Mouse (Mus musculus) T-helper 2 cell (primary cell): ENCODE measurements around the gene Senp7.
"Not testable (repeated sequence)": the region's sequence is repeated elsewhere in the genome, so short reads cannot be mapped to it uniquely, and the experiment has no call there.

ENCODE experiments used
- in situ Hi-C: fragments of 300-600 bp; cut with MboI, MseI; formaldehyde crosslinking; loops from one replicate; pipeline ENCODE4 v1.15.1; 2025; ENCODE audit warnings: high pct_unique_total_duplicates

Senp7 gene

DNA sequence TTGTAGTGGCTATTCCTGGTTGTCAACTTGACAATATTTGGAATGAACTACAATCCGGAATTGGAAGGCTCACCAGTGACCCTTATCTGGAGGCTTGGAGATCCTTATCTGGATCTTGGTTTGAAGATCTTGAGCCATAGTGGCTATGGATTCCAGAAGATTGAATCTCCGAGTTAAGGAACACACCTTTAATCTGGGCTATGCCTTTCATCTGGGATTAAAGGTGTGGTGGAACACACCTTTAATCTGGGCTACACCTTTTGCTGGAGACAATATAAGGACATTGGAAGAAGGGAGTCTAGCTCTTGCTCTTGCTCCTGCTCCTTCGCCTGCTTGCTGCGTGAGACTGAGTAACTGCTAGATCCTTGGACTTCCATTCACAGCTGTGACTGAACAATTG, at the start of gene Senp7:
Senp7 (plus strand) TSS at position 301 of the 400 bp plus-strand sequence.
- in situ Hi-C loops, result not testable (repeated sequence)

DNA sequence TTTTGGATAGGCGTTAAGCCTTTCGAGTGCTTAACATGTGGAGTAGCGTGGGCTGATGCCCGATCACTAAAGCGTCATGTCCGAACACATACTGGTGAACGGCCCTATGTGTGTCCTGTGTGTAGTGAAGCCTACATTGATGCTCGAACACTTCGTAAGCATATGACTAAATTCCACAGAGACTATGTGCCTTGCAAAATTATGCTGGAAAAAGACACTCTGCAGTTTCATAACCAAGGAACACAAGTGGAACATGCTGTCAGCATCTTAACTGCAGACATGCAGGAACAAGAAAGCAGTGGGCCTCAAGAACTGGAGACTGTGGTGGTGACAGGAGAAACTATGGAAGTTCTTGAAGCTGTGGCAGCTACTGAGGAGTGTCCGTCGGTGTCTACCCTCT, 41.3 kb upstream of the Senp7 start:
- in situ Hi-C loops, result no loop called here

DNA sequence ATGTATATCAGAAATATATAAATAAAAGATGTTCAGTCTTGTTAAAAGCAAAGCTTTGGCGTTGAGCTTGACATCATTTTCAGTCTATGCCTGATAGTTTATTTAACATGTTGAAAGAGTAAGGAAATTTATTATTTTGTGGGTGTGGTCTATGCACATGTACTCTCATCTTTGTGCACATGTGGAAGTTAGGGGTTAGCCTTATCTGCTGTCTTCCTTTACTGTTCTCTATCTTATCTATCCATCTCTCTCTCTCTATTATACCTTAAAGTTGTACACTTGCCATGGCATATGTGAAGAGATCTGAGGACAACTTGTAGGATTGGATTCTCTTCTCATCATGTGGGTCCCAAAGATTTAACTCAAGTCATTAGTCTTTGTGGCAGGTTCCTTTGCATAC, 39.3 kb upstream of the Senp7 start:
- in situ Hi-C loops, result no loop called here

DNA sequence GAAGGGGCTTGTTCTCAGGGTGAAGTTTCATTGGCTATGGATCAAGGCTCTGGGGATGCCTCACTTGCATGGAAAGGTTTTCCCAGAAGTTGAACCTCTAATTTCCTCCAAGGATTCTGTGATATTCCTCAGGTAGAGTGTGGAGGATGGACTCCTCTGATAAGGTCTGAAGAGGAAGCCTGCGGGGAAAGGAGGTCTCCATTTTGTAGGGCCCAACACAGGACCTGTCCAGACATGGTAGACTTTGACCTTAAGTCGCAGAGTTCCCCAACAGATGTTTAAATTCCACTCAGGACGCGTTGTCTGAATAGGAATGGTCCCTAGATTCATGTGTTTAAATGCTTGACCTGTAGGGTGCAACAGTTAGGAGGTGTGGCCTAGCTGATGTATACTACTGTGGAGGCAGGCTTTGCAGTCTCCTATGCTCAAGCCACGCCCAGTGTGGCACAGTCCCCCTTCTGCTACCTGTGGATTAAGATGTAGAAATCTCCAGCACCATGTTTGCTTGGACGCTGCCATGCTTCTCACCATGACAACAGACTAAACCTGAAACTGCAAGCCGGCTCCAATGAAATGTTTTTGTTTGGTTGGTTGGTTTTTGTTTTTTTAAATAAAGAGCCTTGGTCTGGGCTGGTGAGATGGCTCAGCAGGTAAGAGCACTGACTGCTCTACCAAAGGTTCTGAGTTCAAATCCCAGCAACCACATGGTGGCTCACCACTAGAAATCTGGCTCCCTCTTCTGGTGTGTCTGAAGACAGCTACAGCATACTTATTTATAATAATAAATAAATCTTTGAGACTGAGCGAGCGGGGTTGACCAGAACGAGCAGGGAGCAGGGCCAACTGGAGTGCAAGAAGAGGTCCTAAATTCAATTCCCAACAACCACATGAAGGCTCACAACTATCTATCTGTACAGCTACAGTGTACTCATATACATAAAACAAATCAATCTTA, 35.1 kb upstream of the Senp7 start:
- in situ Hi-C loops, result no loop called here

DNA sequence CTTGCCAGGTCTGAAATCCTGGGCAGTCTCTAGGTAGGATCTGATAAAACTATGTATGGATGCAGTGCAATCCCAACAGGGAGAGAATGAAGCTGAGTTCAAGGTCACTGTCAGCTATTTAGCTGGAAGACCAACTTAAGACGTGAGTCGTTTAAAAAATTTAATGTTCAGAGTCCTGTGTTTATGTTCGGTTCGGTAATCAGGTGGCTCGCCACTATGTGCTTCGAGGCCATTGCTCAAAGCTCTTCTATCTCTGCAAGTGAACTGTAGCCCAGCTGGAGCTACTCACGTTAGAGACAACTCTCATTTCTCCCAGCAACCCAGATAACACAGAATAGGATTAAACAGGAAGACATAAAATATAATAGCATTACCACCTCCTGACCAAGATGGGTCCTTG, 34.1 kb upstream of the Senp7 start:
- in situ Hi-C loops, result no loop called here

DNA sequence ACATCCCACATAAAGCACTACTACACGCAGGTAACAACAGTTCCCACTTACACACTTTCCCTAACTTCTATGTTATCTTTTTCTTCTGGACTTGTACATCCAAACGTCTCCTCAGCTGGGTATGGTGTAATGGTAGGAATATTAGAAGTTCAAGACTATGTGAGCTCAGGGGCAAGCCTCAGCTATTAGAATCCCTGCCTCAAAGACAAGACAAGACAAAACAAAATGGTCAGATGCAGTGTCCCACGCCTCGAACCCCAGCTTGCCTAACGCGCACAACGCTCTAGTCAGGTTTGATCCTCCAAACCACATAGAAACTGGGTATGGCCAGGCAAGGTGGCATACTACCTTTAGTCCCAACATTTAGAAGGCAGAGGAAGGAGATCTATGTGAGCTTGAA, 28.5 kb upstream of the Senp7 start:
- in situ Hi-C loops, result no loop called here

DNA sequence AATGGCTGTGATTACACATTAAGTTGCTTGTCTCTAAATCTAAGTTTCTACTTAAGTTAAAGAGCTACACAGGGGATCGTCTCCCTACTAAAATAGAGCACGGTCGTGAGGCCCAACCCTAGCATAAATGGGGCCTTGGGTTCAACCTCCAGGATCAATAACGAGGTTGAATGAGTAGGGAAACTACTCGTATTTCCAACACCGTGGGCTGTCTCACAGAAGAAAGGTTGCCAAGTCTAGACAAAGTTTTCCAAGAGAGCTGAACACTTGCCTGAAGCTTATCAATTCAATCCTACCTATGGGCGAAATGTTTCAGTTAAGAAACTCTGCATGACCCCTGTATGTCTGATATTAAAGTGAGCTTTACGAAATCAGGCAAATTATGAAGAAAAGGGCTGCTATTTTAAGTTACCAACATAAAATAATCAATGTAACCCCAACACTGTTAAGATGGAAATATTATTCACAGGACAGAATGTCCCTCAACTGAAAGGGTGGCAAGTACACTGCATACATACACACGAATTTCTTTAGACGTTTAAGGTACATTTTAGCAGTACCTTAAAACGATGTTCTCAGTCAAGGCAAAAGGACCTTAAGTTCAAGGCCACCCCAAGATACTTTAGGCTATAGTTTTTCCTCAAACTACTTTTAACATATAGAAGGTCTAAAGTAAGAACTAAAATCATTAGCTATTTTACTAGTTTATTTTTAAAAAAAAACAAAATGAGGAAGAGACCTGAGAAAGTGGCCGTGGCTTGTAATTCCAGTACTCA, 20.1 kb upstream of the Senp7 start:
- in situ Hi-C loops, result no loop called here

DNA sequence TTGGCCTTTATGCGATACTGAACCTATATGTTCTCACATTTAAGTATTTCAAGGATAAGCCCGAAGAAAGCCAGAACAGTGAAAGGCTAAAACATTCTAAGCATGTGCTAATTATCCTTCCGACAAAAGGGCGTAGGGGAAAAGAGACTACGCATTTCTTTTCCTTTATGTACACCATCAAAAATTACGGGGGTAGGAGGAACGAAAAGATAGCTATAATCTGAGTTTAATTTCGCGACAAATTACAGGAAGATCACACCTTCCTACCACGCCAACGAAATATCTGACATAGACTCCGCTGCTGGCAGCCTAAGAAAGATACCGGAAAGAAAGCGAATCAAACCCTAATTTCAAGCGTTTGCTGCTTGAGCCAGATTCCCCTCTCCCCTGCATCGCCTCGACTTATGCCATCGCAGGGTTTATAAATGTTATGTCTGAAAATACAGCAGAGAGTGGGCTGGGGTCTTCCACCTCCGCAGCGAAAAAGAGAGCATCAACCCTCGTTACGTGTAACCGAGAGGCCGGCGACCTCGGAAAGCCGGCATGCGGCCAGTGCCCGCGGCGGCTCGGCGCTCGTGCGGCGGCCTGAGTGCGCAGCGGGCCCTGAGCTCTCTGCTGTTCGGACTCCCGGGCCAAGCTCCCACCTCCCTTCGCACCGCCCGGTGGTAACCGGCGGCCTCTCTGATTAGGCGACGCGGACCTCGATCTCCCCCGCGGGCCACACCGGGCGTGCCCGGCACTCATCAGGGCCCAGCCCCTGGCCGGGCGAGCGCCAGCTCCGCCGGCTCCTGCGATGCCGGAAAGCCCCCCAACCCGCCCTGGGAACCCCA, 19.2 kb upstream of the Senp7 start:
- in situ Hi-C loops, result no loop called here

DNA sequence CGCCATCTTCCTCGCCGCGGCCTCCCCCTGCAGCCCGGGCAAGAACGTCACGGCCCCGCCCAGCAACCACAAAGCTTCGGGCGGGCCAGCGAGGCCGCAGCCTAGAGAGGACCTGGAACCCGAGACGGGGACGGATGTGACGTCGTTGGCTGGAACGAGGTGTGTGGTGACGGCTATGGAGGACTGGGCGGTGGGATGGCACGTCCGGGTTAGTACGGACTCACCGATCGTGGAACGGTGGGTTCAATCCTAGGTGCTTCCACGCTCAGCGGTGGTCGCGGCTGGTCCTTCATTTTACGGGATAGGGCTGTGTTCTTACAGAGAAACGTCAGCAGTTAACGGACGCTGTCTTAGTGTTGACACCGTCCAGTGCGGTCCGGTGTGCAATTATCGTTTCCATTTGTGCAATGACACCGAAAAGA, 18.5 kb upstream of the Senp7 start, which contains the start of gene Pcnp:
Pcnp (minus strand) TSS at position 79 of the 422 bp plus-strand sequence.
- in situ Hi-C loops, result loop anchor here (5.0 to 10.0 kb wide), 2 partner anchors 47 to 125 kb away; no protein-coding TSS in a partner anchor

DNA sequence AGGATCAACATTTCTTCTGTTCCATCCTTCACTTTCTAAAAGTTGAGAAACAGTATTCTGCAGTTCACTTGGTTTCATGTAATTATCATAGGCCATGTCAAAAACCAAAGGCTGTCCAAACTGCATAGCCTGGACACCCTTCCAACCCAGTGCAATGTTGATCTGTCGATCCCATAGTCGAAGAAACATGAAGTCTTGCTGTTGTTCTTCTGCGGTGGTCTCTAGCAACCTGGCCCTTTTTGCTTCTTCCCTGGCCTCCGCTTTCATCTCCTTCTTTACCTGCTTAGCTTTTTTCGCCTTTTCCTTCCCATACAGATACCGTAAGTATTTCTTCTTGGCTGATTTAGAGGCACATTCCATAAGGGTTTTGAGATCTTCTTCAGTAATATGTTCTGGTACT, 13.6 kb upstream of the Senp7 start:
- in situ Hi-C loops, result loop anchor here (5.0 to 10.0 kb wide), 2 partner anchors 52 to 130 kb away; no protein-coding TSS in a partner anchor

DNA sequence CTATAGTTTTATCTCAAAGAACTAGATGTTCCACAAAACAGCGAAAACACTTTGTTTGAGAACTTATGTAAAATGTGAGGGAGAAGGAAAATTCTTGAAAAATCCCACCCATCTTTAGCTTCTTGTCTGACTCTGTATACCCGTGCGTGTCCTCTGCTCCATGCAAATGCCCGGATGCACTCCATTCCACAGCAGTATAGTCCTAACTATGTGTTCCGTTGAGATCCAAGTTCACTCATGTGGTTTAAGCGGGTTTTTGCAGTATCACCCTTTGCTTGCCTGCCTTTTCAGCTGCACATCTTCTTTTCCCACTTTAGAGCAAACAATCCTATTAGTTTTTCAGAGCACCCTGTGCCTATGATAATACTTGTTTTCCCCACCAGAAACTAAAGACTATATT, 11.6 kb upstream of the Senp7 start:
- in situ Hi-C loops, result loop anchor here (10.0 kb wide), 1 partner anchor 132 kb away; no protein-coding TSS in a partner anchor

DNA sequence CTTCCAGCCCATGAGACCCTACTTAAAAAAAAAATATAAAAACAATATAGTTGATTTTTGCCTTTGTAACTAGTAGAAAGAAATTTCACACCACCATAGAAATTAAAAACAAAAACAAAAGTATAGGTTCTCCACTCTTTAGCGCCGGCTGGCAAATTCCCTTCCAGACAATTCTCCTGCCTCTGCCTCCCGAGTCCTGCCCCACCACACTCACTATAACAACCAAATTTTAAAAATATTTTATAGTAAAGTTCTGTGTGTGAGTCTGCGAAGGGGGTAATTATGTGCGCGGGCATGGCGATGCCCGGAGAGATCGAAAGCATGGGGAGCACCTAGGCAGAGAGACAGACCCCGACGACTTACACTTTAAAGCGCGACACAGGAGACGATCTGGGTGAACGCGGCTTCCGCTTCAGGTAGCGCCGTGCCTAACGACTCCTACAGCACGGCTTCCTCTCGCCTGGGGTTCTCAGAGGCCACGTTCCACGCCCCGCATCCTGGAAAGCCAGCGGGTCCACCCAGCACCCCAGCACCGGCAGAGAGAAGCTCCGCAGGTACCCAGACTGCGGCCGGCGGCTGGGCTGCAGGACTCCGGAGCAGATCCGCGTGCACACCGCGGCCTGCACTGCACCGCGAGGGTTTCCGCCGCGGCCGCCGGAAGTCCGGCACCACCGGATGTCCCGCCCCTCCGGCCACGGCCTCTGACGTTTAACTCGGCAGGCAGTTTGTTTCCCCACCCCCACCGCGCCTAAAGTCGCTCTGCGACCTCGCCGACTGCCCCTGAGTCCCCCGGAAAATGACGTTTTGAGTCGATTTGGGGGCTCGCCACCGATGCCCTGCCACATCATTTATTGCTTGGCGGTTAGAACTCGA, 10.8 kb upstream of the Senp7 start, which contains the start of gene Trmt10c:
Trmt10c (minus strand) TSS at position 682 of the 873 bp plus-strand sequence.
- in situ Hi-C loops, result loop anchor here (10.0 kb wide), 1 partner anchor 133 kb away; no protein-coding TSS in a partner anchor

DNA sequence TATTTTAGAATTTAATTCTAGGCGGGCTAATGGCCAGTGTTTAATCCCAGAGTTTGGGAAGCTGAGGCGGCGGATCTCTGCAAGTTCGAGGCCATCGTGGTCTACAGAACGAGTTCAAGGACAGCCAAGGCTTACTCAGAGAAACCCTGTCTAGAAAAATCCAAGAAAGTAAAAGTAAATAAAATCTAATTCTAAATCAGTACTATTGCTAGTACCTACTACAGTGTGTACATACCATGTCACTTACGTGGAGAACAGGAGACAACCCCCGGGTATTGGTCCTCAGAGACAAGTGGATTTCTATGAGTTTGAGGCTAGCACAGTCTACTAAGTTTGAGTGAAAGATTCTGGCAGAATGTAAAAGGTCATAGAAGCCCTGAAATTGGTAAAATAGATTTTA, 10.0 kb upstream of the Senp7 start:
- in situ Hi-C loops, result loop anchor here (10.0 kb wide), 1 partner anchor 133 kb away; no protein-coding TSS in a partner anchor

DNA sequence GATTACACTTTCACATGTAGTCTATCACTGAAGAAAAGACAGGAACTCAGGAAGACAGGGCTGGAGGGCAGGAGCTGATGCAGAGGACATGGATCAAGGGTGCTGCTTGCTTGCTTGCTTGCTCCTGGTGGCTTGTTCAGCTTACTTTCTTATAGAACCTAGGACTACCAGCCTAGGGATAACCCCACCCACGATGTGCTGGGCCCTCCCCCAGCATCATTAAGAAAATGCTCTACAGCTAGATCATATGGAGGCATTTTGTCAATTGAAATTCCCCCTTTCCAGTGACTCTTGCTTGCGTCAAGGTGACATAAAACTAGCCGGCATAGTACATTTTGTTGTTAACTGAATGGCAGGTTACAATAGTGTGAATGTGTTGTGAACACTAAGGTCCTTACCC, 7.8 kb downstream of the Senp7 start:
- in situ Hi-C loops, result no loop called here

DNA sequence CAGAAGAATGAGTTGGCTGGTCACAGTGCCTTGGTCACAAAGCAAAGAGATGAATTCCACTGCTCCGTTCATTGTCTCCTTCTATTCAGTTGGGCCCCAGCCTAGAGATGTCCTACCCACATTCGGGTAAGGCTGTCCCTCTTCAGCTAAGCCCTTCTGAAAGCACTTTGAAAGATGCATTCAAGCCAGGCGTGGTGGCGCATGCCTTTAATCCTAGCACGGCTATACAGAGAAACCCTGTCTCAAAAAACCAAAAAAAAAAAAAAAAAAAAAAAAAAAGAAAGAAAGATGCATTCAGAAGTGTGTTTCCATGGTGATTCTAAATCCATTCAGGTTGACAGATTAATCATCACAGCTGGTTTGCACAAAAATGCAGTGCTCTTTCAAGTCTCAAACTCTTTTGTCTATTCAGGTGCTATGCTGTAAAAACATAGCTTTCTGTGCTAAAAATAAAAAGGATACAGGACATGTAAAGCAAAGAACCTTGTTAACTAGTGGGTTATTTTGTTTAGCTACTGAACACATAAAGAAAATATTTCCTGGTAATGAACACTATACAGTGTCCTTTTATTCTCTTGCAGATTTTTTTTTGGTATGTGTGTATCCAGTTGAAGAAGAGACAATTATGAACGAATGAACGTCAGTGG, 8.9 kb downstream of the Senp7 start:
- in situ Hi-C loops, result no loop called here

DNA sequence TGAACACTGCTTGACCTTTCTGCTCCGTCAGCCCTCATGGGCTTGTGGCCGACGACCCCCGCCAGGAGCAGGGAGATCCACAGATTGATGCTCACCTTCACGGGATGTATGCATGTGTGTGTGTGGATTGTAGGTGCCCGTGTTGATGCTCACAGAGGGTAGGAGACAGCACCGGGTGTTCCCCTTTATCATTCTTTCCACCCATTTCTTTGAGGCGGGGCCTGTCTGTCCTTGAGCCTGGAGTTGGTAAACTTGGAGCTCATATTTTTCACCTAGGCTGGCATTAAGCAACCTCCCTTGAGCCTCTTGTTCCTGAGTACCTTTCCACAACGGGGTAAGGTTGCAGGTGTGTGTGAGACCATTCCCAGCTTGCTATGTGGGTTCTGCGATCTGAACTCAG, 10.0 kb downstream of the Senp7 start:
- in situ Hi-C loops, result no loop called here

DNA sequence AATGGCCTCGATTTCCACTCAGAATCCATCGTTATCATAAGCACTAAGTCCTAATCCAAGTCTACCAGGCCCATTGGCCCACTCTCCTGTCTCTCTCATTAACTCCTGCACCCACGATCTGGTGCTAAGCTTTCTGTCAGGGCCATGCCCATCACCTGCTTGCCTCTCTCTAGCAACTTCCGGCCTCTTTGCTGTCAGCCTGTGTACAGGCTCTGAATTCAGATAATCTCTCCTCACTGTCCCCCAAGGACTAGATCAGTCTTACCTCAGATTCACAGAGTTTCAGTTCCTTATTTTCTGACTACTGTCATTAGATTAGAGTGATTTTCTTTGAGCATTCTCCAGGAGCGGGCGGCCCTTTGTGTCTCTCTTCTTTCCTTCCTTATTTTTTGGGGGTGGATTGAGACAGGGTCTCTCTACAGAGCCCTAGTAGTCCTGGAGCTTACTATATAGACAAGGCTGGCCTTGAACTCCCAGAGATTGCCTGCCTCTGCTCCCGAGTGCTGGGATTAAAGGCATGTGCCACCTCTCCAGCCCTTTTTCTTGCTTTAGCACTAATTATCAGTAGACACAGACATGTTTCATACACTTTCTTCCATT, 14.0 kb downstream of the Senp7 start:
- in situ Hi-C loops, result no loop called here

DNA sequence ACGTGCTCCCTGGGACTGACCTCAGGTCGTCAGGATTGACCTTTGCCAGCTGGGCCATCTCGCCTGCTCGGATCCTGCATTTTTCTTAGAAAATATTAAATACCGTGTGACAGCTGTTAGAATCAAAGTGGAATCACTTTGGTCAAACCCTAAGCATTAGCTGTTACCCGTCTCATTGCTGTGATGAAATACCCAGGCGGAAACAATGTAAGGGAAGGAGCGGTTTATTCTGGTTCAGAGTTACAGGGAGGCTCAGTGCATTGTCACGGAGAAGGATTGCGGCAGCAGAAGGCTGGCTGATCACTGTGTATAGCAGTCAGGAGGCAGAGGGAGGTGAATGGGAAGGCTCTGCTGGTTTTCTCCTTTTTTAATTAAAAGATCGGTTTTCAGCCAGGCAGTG, 14.8 kb downstream of the Senp7 start:
- in situ Hi-C loops, result no loop called here

DNA sequence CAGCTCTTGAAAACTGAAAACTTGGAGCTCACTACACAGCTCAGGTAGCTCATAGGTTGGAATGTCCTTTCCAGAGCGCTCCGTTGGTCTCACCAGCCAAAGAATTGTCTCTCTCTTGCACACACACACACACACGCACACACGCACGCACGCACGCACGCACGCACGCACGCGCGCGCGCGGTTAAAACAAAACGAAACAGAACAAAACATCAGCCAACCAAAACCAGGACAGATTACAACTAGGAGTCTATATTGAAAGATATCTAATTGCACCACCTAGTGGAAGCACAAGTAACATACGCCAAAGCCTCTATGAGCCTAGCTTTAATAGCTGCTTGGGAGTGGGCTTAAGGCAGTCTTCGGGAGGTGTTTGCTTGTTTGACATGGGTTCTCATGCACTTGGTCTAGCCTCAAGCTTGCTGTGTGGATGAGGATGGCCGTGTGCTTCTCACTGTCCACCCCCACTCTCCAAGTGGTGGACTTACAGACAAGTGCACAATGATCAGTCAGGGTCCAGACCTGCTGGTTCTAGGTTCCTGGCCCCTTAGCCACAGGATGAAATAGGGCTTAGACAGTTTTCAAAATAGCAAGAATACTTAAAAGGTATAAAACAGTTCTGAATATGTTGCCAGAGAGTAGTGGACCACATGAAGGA, 16.3 kb downstream of the Senp7 start:
- in situ Hi-C loops, result no loop called here
